Mouse (Mus musculus) midbrain, embryonic 15.5 days (tissue): ENCODE data around the gene Nsf. TPM values are rescaled to one million over a fixed set of nuclear protein-coding genes. Genes with fewer than 3 reads are reported as not detected.
A peak's percentile ranks its signal among the peaks of the same experiment; 100 is the strongest.

Experiments
- ATAC-seq: fragments of 200-750 bp; cut with Nextera tagmentation; replicated peaks from 2 replicates; pipeline ENCODE4 v1.8.0; 2017; ENCODE audit warnings: moderate TSS enrichment
- H3K27ac ChIP-seq: fragments of 300-500 bp; sonication (generic); 2 replicates; pipeline ENCODE4 v1.5.1; 2015; ENCODE audit warnings: mild to moderate bottlenecking, inconsistent platforms
- H3K27me3 ChIP-seq: fragments of 300-500 bp; sonication (generic); replicated peaks from 2 replicates; pipeline ENCODE4 v1.6.1; 2015; ENCODE audit warnings: inconsistent platforms
- H3K36me3 ChIP-seq: fragments of 300-500 bp; sonication (generic); replicated peaks from 2 replicates; pipeline ENCODE4 v1.6.1; 2015; ENCODE audit warnings: inconsistent platforms
- H3K4me1 ChIP-seq: fragments of 300-500 bp; sonication (generic); 2 replicates; pipeline ENCODE4 v1.6.1; 2015; ENCODE audit warnings: inconsistent platforms
- H3K4me2 ChIP-seq: fragments of 300-500 bp; sonication (generic); 2 replicates; pipeline ENCODE4 v1.6.1; 2015; ENCODE audit warnings: inconsistent platforms, mild to moderate bottlenecking, moderate library complexity
- H3K4me3 ChIP-seq: fragments of 300-500 bp; sonication (generic); 2 replicates; pipeline ENCODE4 v1.5.1; 2015; ENCODE audit warnings: mild to moderate bottlenecking, inconsistent platforms
- H3K9ac ChIP-seq: fragments of 300-500 bp; sonication (generic); 2 replicates; pipeline ENCODE4 v1.6.1; 2015; ENCODE audit warnings: mild to moderate bottlenecking, inconsistent platforms
- H3K9me3 ChIP-seq: fragments of 300-500 bp; sonication (generic); 2 replicates; pipeline ENCODE4 v1.6.1; 2016; ENCODE audit warnings: inconsistent platforms
- WGBS: fragments of 180-500 bp; shearing (Covaris S2); methylation state at CpG from one replicate; pipeline ENCODE4 v1.1.7; 2015; ENCODE audit warnings: mixed read lengths; 5-methylcytosine and 5-hydroxymethylcytosine counted together
- polyA plus RNA-seq: library from polyadenylated mRNA; unstranded; fragments of >200 nt; fragmentation: Nextera tagmentation; extraction: Ambion mirVana; gene quantifications from 2 replicates; pipeline ENCODE4 v1.2.1, GENCODE M21; 2015

Nsf gene
- polyA plus RNA-seq, 1 experiment from 2014 or later: 203 TPM

DNA sequence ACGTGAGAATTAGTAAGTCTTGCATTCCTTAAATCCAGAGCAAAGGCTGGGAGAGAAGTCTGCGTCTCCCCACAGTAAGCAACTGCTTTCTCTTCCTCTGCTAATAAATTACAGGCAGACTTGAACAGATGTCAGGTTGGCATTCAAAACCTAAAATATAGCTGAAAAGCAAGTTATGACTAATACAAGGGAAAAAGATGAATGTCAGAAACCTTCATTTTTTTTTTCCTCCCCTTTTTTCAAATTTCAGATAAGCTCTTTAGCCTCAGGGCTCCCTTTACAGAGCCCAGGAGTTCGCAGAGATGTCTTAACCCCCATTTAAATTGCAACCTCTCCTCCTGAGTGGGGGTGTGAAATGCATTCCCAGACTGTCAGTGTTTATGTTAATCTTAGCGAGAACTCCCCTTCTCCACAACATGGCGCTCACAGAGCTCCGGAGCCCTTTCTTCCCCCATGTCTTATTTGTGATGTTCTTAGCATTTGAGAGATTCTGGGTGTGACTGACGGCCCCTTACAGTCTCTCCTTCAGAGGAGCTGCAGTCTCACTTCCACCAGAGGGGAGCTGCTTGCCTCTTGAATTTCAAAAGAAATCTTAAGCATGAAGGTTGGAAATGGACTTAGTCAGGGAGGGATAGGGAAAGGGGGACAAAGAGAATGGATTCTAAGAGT, 47.7 kb downstream of the Nsf start:
- no peak overlapping the region for H3K4me2 ChIP-seq
- no peak overlapping the region for H3K9ac ChIP-seq
- H3K9me3 ChIP-seq: no peaks in the 10 kb centered on the region
- H3K27me3 ChIP-seq: no peaks in the 10 kb centered on the region
- H3K4me3 ChIP-seq: no peak overlapping the region
- H3K36me3 ChIP-seq: no peaks in the 10 kb centered on the region
- H3K27ac ChIP-seq: peak overlapping the region; percentile 36
- WGBS: 30% methylated on average over 7 of the region's 7 CpGs
- ATAC-seq: no peak
- peaks cover 12% of the 10 kb centered on the region; the same call in 1 of the 2 replicates for H3K4me1 ChIP-seq

DNA sequence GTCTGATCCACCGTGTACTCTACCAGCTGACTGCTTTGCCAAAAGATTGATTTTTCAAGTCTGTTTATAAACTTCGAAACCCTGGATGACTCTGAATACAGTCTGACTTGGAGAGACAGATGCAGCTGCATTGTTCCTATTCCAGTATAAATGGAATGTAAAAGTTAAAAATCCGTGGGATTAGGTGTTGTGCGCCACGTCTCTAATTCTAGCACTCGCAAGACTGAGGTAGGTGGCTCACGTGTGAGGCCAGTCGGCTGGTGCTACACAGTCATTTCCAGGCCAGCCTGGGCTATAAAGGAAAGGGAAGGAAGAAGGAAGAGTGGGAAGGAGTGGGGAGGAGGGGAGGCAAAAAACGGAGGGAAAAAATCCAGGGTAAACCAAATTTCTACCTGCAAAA, 48.4 kb downstream of the Nsf start:
- H3K9me3 ChIP-seq: no peaks in the 10 kb centered on the region
- H3K9ac ChIP-seq: no peak overlapping the region
- no peaks in the 10 kb centered on the region for H3K27me3 ChIP-seq
- no peak overlapping the region for H3K4me3 ChIP-seq
- H3K36me3 ChIP-seq: no peaks in the 10 kb centered on the region
- H3K4me1 ChIP-seq: peaks cover 12% of the 10 kb centered on the region; the same call in 1 of the 2 replicates
- H3K27ac ChIP-seq: peak overlapping the region; percentile 36; the same call in 1 of the 2 replicates
- ATAC-seq: no peak
- H3K4me2 ChIP-seq: no peak overlapping the region
- WGBS: 78% methylated on average over 9 of the region's 9 CpGs

DNA sequence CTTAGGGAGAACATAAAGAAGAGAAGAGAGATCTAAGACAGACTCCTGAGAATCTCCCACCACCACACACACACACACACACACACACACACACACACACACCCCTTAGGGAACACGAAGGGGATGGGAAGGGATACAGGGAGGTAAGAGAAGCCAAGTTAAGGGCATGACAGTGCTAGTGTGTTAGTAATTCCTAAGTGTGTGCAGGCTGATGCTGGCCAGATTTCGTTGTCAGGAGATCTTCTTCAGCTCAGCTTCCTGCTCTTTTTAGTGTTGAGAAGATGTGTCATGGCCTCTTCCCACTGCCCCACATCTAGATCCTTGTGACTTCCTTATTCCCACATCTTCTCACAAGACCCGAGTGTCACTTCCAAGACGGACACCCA, 52.3 kb downstream of the Nsf start:
- 92% methylated on average over 4 of the region's 4 CpGs for WGBS
- Histone ChIP-seq H3K9me3 (no peaks in the 10 kb centered on the region), H3K4me1 (peaks cover 10% of the 10 kb centered on the region; the same call in 1 of the 2 replicates), H3K4me3 (no peak overlapping the region), H3K9ac (no peak overlapping the region), H3K36me3 (no peaks in the 10 kb centered on the region), H3K27ac (no peak overlapping the region), H3K4me2 (no peak overlapping the region), H3K27me3 (no peaks in the 10 kb centered on the region)
- no peak for ATAC-seq

DNA sequence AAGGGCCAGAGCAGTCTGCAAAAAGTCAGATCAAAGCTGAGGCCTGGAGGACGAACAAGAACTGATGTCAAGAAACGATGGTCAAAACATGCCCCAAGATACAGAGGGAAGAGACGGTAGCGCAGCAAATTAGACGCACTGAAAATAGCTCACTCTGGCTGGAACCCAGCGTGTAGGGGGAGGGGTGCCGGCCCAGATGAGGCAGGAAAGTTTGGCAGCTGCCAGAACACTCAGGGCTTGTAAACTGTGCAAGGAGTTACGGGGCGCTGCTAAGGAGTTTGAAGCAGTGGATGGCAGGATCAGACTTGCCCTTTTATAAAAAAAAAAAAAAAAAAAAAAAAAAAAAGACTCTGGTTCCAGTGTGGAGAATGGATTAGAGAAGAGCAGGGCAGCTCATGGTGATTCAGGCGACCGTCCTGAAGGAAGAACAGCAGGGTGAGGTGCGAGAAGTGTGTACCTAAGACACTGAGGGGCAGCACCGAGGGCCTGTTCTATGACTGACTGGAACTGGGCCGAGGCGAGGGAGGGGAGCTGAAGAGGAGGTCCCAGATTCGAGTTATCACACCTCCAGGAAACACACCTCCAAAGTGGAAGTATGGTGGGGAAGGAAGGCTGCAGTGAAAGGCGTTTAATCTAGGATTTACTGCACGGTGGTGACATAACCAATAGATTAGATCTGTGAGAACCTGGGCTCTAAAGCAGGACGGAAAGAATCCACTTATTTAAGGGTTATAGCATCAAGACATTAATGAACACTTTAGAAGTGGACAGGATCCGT, 52.9 kb downstream of the Nsf start:
- Histone ChIP-seq H3K4me3 (no peak overlapping the region), H3K36me3 (no peaks in the 10 kb centered on the region), H3K4me1 (0 out of 2 replicates have a peak, but pooled peaks cover 5% of the 10 kb centered on the region), H3K4me2 (no peak overlapping the region), H3K9me3 (no peaks in the 10 kb centered on the region), H3K9ac (no peak overlapping the region), H3K27ac (no peak overlapping the region), H3K27me3 (no peaks in the 10 kb centered on the region)
- ATAC-seq: no peak
- 57% methylated on average over 20 of the region's 20 CpGs for WGBS

DNA sequence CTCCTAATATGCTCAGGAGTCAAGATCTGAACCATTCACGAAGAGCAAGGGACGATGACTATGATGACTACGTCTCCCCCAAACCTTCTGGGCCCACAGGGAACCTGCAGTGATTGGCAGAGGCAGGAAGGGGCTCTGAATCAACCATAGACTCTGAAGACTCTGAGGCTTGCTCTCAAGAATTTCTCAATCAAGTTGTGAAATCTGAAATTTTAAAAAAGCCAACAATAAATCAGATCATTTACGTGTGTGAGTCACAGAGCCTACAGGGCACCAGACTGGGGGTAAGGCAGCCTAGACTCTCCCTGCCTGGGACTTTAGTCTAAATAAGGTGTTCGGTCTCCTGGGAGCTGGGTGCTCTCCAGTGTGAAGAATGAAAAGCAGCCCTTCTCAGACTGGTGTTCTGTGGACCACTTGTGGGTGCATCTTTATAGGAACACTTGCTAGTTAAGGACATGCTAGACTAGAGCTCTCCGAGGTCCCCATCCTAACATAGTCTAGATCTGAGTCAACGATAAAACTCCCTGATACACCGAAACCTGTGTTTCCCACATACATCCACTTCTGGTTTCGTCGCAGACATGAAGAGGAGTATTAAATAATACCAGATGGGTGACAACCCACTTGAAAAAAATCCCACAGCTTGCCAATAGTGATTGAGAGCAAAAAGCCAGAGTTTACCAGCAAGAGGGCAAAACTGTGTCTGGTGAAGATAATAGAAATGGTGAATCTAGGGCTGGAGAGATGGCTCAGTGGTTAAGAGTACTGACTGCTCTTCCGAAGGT, 56.7 kb downstream of the Nsf start:
- H3K4me3 ChIP-seq: no peak overlapping the region
- H3K9me3 ChIP-seq: no peaks in the 10 kb centered on the region
- H3K9ac ChIP-seq: no peak overlapping the region
- no peaks in the 10 kb centered on the region for H3K36me3 ChIP-seq
- H3K27me3 ChIP-seq: no peaks in the 10 kb centered on the region
- H3K27ac ChIP-seq: no peak overlapping the region
- H3K4me2 ChIP-seq: no peak overlapping the region
- H3K4me1 ChIP-seq: no peaks in the 10 kb centered on the region
- ATAC-seq: no peak
- WGBS: 95% methylated on average over 11 of the region's 11 CpGs

DNA sequence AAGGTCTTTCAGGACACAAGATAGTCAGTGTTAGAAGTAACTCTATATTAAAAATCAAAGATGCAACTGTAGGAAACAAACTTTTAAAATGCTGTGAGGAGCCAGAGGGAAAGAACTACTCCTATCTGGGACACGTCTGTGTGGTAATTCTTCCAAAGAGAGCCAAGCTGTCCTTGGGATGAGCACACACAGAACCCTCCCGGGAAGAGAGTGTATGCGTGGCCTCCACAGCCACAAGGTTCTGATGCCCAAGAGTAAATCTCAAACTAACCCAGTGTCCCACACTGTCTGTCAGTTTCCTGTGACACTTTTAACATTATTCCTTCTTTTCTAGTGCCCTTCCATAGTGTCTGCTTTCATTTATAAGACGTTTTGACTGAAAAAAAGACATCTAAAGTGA, 57.8 kb downstream of the Nsf start:
- no peak overlapping the region for H3K27ac ChIP-seq
- H3K9me3 ChIP-seq: no peaks in the 10 kb centered on the region
- H3K4me3 ChIP-seq: no peak overlapping the region
- H3K27me3 ChIP-seq: no peaks in the 10 kb centered on the region
- H3K9ac ChIP-seq: no peak overlapping the region
- 90% methylated on average over 4 of the region's 4 CpGs for WGBS
- H3K4me1 ChIP-seq: no peaks in the 10 kb centered on the region
- no peak for ATAC-seq
- no peaks in the 10 kb centered on the region for H3K36me3 ChIP-seq
- H3K4me2 ChIP-seq: no peak overlapping the region

DNA sequence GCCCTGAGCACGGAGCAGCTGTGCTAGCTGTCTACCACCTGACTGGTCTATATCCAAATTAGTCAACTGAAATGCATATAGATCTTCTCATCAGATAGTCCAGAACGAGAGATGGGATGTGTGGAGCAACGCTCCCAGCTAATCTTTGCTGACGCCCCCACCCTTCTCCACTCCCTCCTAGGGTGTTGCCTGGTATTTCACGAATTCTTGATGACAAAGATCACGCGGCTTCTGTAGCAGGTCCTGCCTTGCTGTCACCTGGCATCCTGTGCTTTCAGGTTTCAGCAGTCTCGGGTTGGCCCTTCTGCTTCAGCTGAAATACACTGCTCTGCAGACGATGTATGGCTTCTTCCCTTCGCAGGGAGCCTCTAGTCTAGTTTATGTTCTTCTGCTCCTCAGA, 61.0 kb downstream of the Nsf start:
- no peak overlapping the region for H3K4me2 ChIP-seq
- no peak overlapping the region for H3K27ac ChIP-seq
- no peak for ATAC-seq
- H3K27me3 ChIP-seq: no peaks in the 10 kb centered on the region
- no peaks in the 10 kb centered on the region for H3K9me3 ChIP-seq
- WGBS: 93% methylated on average over 10 of the region's 10 CpGs
- no peak overlapping the region for H3K9ac ChIP-seq
- H3K36me3 ChIP-seq: no peaks in the 10 kb centered on the region
- no peak overlapping the region for H3K4me3 ChIP-seq
- no peaks in the 10 kb centered on the region for H3K4me1 ChIP-seq

DNA sequence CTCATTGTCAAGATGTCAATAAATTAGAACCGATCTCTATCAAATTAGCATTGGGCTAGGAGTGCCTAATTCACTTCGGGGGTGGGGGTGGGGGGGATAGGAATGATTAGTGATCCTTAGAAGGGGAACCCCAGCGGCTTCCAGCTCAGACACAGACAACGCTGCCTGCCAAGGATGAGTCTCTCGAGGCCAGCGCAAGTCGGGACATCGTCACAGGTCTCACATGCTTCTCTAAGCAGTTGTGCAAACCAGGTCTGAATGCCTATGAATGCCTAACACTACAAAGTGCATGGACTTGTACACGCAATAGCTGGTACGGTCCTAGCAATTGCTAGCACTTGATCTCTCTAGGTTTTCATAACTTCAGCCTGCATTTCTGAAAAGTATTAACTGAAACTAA, 62.1 kb downstream of the Nsf start:
- H3K4me2 ChIP-seq: no peak overlapping the region
- no peak overlapping the region for H3K9ac ChIP-seq
- no peaks in the 10 kb centered on the region for H3K4me1 ChIP-seq
- no peak for ATAC-seq
- H3K27me3 ChIP-seq: no peaks in the 10 kb centered on the region
- WGBS: 66% methylated on average over 10 of the region's 10 CpGs
- H3K4me3 ChIP-seq: no peak overlapping the region
- H3K9me3 ChIP-seq: no peaks in the 10 kb centered on the region
- H3K27ac ChIP-seq: no peak overlapping the region
- H3K36me3 ChIP-seq: no peaks in the 10 kb centered on the region

DNA sequence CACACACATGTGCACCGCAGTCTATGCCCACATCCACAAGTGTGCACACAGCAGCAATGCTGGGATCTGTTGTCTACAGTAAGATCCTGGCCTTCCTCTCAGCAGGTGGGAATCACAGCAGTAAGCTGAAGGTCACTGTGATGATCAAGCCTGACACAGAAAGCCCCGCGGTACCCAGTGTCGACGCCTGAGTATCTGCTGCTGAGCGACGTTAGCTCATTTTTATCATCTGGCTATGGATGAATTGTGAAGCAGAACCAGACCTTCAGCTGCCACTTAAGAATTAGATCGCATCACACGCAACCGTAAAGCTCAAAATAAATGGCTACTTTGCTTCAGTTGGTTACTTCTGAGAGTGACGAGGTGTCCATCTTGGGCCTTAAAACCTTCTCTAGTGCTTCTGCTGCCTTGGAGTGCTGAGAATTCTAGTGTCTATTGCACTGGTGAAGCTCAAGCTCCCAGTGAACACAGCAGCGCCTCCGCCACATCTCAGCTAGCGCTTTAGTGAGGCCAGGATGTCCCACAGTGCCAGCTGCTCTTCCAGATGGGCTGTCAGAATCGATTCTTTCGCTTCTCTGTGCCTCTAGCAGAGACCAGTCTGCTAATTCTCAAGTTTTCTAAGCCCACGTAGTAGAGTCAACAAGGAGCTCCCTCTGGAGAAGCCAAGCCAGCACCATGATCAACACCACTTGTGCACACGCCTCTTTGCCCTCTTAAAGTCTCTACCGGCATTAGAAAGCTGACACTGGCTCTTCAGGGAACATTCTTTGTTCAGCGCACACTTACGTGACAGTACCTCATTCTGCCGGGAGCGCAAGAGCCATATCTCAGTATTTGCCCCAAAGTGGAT, 63.3 kb downstream of the Nsf start:
- Histone ChIP-seq H3K4me1 (peaks cover 10% of the 10 kb centered on the region; the same call in 1 of the 2 replicates), H3K4me2 (no peak overlapping the region), H3K36me3 (no peaks in the 10 kb centered on the region), H3K4me3 (no peak overlapping the region), H3K27ac (no peak overlapping the region; the same call in 1 of the 2 replicates), H3K9ac (no peak overlapping the region), H3K9me3 (no peaks in the 10 kb centered on the region), H3K27me3 (no peaks in the 10 kb centered on the region)
- ATAC-seq: no peak
- WGBS: 77% methylated on average over 23 of the region's 23 CpGs

DNA sequence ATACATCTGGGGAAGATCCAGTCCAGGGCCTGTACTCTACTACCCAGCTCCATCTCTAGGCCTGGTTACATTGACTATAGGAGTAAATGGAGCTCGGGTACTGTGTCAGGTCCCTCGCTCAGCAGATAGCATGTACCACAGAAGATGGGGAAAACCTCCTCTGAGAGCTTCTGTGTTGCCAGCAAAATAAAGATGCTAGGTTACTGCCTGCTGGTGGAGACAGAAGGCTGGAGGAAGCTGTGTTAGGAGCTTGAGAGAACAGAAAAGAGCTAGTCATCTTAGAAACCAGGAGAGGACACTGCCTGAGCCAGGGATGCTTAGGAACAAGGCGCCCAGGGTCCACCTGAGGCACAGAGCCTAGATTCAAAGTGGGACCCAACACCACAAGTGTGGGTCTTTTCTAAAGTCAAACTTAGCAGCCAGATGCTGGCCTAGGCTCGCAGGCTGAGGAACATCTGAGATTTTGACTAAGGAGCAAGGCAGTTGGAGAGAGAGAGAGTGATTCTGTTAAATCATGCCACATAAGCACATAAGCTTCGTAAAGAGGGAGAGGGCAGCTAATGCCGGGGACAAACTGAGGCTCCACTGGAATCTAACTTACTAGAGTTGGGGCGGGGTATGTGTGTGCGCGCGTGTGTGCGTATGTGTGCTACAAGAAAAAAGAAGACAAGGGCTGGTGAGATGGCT, 66.0 kb downstream of the Nsf start:
- Histone ChIP-seq H3K4me3 (no peak overlapping the region), H3K36me3 (0 out of 2 replicates have a peak, but pooled peaks cover 5% of the 10 kb centered on the region), H3K27me3 (no peaks in the 10 kb centered on the region), H3K4me2 (no peak overlapping the region), H3K9me3 (no peaks in the 10 kb centered on the region), H3K27ac (no peak overlapping the region), H3K4me1 (peaks cover 25% of the 10 kb centered on the region), H3K9ac (no peak overlapping the region)
- WGBS: 97% methylated on average over 11 of the region's 11 CpGs
- ATAC-seq: no peak

DNA sequence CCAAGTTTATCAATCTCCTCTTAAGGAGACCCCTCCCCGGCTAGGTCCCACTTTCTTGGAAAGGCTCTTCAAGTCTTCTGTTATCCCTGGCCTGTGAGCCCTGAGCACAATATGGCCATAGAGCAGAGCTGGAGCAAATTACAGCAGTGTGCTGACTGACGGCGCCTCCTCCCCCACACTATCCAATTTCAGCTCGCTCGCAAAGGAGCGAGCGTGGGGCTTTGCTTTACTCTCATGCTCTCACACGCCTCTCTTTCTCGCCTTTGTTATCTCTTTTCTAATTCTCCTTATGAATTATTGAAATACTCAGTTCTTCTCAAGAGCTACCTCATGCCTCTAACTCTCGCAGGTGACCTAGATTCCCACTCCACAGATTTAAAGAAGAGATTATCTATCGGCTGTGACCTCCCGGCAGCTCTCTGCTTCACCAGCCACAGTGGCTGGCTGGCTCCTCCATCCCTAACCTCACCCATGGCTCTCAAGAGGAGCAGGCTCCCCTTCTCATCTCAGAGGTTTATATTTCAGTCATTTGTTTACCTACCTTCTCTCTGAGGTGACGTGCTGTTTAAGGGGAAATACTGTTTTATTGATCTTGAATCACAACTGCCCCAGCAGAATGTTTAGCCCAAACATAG, 69.0 kb downstream of the Nsf start:
- WGBS: 6% methylated on average over 13 of the region's 13 CpGs
- Histone ChIP-seq H3K27ac (peak overlapping the region; percentile 78), H3K9ac (peak overlapping the region; percentile 14; the same call in 1 of the 2 replicates), H3K36me3 (peaks cover 17% of the 10 kb centered on the region; the same call in 1 of the 2 replicates), H3K4me3 (no peak overlapping the region), H3K9me3 (no peaks in the 10 kb centered on the region), H3K27me3 (no peaks in the 10 kb centered on the region), H3K4me2 (peak overlapping the region; percentile 33), H3K4me1 (peaks cover 25% of the 10 kb centered on the region)
- peak; percentile 93 for ATAC-seq
